Mouse (Mus musculus) CH12.LX (cell line): ENCODE results near the gene Osbp2. TPM values are rescaled to one million over a fixed set of nuclear protein-coding genes. Genes with fewer than 3 reads are reported as not detected.
A peak's percentile ranks its signal among the peaks of the same experiment; 100 is the strongest.

Source experiments
- DNase-seq: peaks from one replicate; pipeline ENCODE4 v3.0.0-alpha.2; 2013; ENCODE audit errors: extremely low read depth
- H3K27ac ChIP-seq: 2 replicates; pipeline ENCODE4 v1.5.1; 2012; ENCODE audit warnings: low read depth, mild to moderate bottlenecking, control low read depth, moderate library complexity; ENCODE audit not compliant: insufficient read depth
- H3K27me3 ChIP-seq: replicated peaks from 2 replicates; pipeline ENCODE3; 2012; ENCODE audit warnings: inconsistent platforms
- H3K36me3 ChIP-seq, 2 experiments: replicated peaks in 1 of 2; 2 replicates each; pipeline versions ENCODE3 to v1.6.1; 2012; ENCODE audit warnings: inconsistent platforms in 1 of 2, low read length in 1 of 2, mild to moderate bottlenecking in 1 of 2, mixed read lengths in 1 of 2, moderate library complexity in 1 of 2; ENCODE audit not compliant: control insufficient read depth in 1 of 2, insufficient read depth in 1 of 2
- H3K4me1 ChIP-seq, 2 experiments: 2 replicates each; pipeline ENCODE4 v1.6.1; 2012; ENCODE audit warnings: inconsistent platforms in 1 of 2, moderate library complexity in 1 of 2; ENCODE audit not compliant: insufficient read depth in 2 of 2, control insufficient read depth in 1 of 2
- H3K4me2 ChIP-seq: 2 replicates; pipeline ENCODE4 v1.6.1; 2012; ENCODE audit warnings: low read depth, mild to moderate bottlenecking, control low read depth; ENCODE audit not compliant: poor library complexity, insufficient read depth, severe bottlenecking
- H3K4me3 ChIP-seq, 3 experiments: fragments of 150-350 bp in 1 of 3; sonication (generic) in 1 of 3; replicated peaks in 1 of 3; 2 replicates each; pipeline versions ENCODE3 to v1.5.1; 2011 to 2012; ENCODE audit warnings: low read depth in 2 of 3, low read length in 2 of 3, mild to moderate bottlenecking in 2 of 3, moderate library complexity in 2 of 3, control low read depth in 1 of 3, improper control_type of control experiment in 1 of 3, inconsistent platforms in 1 of 3, mixed read lengths in 1 of 3; ENCODE audit not compliant: poor library complexity in 1 of 3
- H3K79me2 ChIP-seq: replicated peaks from 2 replicates; pipeline ENCODE4 v1.6.1; 2012; ENCODE audit warnings: mild to moderate bottlenecking, moderate library complexity; ENCODE audit not compliant: control insufficient read depth, poor library complexity, insufficient read depth, severe bottlenecking; ENCODE audit errors: extremely low read depth
- H3K9ac ChIP-seq: 2 replicates; pipeline ENCODE4 v1.6.1; 2012; ENCODE audit warnings: low read depth, mild to moderate bottlenecking, control low read depth, moderate library complexity; ENCODE audit not compliant: insufficient read depth
- H3K9me3 ChIP-seq: replicated peaks from 2 replicates; pipeline ENCODE3; 2012; ENCODE audit warnings: low read length, inconsistent platforms, mixed read lengths
- BHLHE40 ChIP-seq: IDR thresholded peaks from 2 replicates; pipeline ENCODE4 v1.6.1; 2011; ENCODE audit warnings: mild to moderate bottlenecking, low read depth, low read length, improper control_type of control experiment
- CHD1 ChIP-seq: IDR thresholded peaks from 2 replicates; pipeline ENCODE4 v1.6.1; 2012; ENCODE audit warnings: low read depth, low read length, improper control_type of control experiment, inconsistent platforms
- CHD2 ChIP-seq: IDR thresholded peaks from 2 replicates; pipeline ENCODE4 v1.6.1; 2011; ENCODE audit warnings: low read length, improper control_type of control experiment
- CTCF ChIP-seq, 2 experiments: IDR thresholded peaks in 1 of 2; conservative IDR thresholded peaks in 1 of 2; 2 replicates each; pipeline ENCODE4 v1.5.1; 2011 to 2012; ENCODE audit warnings: low read depth in 2 of 2, low read length in 2 of 2, improper control_type of control experiment in 1 of 2, inconsistent platforms in 1 of 2, mild to moderate bottlenecking in 1 of 2, moderate library complexity in 1 of 2
- E2F4 ChIP-seq: IDR thresholded peaks from 2 replicates; pipeline ENCODE4 v1.6.1; 2011; ENCODE audit warnings: low read depth, low read length, improper control_type of control experiment; ENCODE audit not compliant: insufficient replicate concordance
- EP300 ChIP-seq: IDR thresholded peaks from 2 replicates; pipeline ENCODE4 v1.6.1; 2011; ENCODE audit warnings: low read length, improper control_type of control experiment
- ETS1 ChIP-seq: conservative IDR thresholded peaks from 2 replicates; pipeline ENCODE4 v1.6.1; 2012; ENCODE audit warnings: low read depth, mild to moderate bottlenecking, inconsistent platforms, low read length, improper control_type of control experiment, moderate library complexity
- HCFC1 ChIP-seq: IDR thresholded peaks from 2 replicates; pipeline ENCODE4 v1.6.1; 2012; ENCODE audit warnings: low read depth, mild to moderate bottlenecking, inconsistent platforms, low read length, improper control_type of control experiment
- IRF4 ChIP-seq: IDR thresholded peaks from 2 replicates; pipeline ENCODE4 v1.6.1; 2014; ENCODE audit warnings: low read depth, mild to moderate bottlenecking, inconsistent platforms, low read length, improper control_type of control experiment
- JUN ChIP-seq: IDR thresholded peaks from 2 replicates; pipeline ENCODE4 v1.6.1; 2011; ENCODE audit warnings: low read depth, mild to moderate bottlenecking, low read length, improper control_type of control experiment, moderate library complexity; ENCODE audit not compliant: insufficient read depth
- JUND ChIP-seq: conservative IDR thresholded peaks from 2 replicates; pipeline ENCODE4 v1.6.1; 2011; ENCODE audit warnings: low read depth, low read length, improper control_type of control experiment
- KAT2A ChIP-seq: IDR thresholded peaks from 2 replicates; pipeline ENCODE4 v1.6.1; 2012; ENCODE audit warnings: low read length, improper control_type of control experiment, inconsistent platforms; ENCODE audit not compliant: insufficient replicate concordance
- MAFK ChIP-seq: IDR thresholded peaks from 2 replicates; pipeline ENCODE4 v1.6.1; 2011; ENCODE audit warnings: low read length, improper control_type of control experiment; ENCODE audit not compliant: insufficient replicate concordance
- MEF2A ChIP-seq: IDR thresholded peaks from 2 replicates; pipeline ENCODE4 v1.6.1; 2014; ENCODE audit warnings: low read depth, mild to moderate bottlenecking, inconsistent platforms, low read length, improper control_type of control experiment, borderline replicate concordance
- MYC ChIP-seq: IDR thresholded peaks from 2 replicates; pipeline ENCODE4 v1.6.1; 2011; ENCODE audit warnings: low read depth, mild to moderate bottlenecking, improper control_type of control experiment, low read length
- NELFE ChIP-seq: IDR thresholded peaks from 2 replicates; pipeline ENCODE4 v1.6.1; 2011; ENCODE audit warnings: low read depth, low read length, improper control_type of control experiment
- PAX5 ChIP-seq: IDR thresholded peaks from 2 replicates; pipeline ENCODE4 v1.6.1; 2012; ENCODE audit warnings: low read length, inconsistent platforms, mixed read lengths
- POLR2A ChIP-seq: IDR thresholded peaks from 2 replicates; pipeline ENCODE4 v1.6.1; 2011; ENCODE audit warnings: low read depth, mild to moderate bottlenecking, improper control_type of control experiment, low read length
- RCOR1 ChIP-seq: conservative IDR thresholded peaks from 2 replicates; pipeline ENCODE4 v1.6.1; 2012; ENCODE audit warnings: low read depth, mild to moderate bottlenecking, inconsistent platforms, low read length, improper control_type of control experiment
- SMC3 ChIP-seq: IDR thresholded peaks from 2 replicates; pipeline ENCODE4 v1.6.1; 2011; ENCODE audit warnings: low read depth, low read length, improper control_type of control experiment
- TBP ChIP-seq: conservative IDR thresholded peaks from 2 replicates; pipeline ENCODE4 v1.6.1; 2011; ENCODE audit warnings: low read depth, low read length, improper control_type of control experiment
- TCF12 ChIP-seq: IDR thresholded peaks from 2 replicates; pipeline ENCODE4 v1.6.1; 2014; ENCODE audit warnings: low read depth, mild to moderate bottlenecking, inconsistent platforms, low read length, improper control_type of control experiment
- UBTF ChIP-seq: IDR thresholded peaks from 2 replicates; pipeline ENCODE4 v1.6.1; 2012; ENCODE audit warnings: low read depth, mild to moderate bottlenecking, inconsistent platforms, low read length, improper control_type of control experiment, moderate library complexity
- USF1 ChIP-seq: IDR thresholded peaks from 2 replicates; pipeline ENCODE4 v1.6.1; 2014; ENCODE audit warnings: low read depth, mild to moderate bottlenecking, inconsistent platforms, low read length, improper control_type of control experiment
- ZC3H11A ChIP-seq: IDR thresholded peaks from 2 replicates; pipeline ENCODE4 v1.6.1; 2012; ENCODE audit warnings: low read depth, mild to moderate bottlenecking, inconsistent platforms, low read length, improper control_type of control experiment
- ZKSCAN1 ChIP-seq: IDR thresholded peaks from 2 replicates; pipeline ENCODE4 v1.6.1; 2012; ENCODE audit warnings: low read depth, inconsistent platforms, low read length, improper control_type of control experiment, borderline replicate concordance
- ZMIZ1 ChIP-seq: IDR thresholded peaks from 2 replicates; pipeline ENCODE4 v1.6.1; 2012; ENCODE audit warnings: low read depth, mild to moderate bottlenecking, inconsistent platforms, low read length, improper control_type of control experiment
- ZNF384 ChIP-seq: IDR thresholded peaks from 2 replicates; pipeline ENCODE4 v1.6.1; 2012; ENCODE audit warnings: low read depth, low read length, improper control_type of control experiment, inconsistent platforms
- dilution Hi-C: fragments of 300-500 bp; cut with MboI; formaldehyde crosslinking; loops from 2 replicates; pipeline ENCODE4 v1.14.3; 2020; ENCODE audit warnings: low sequenced_read_pairs; ENCODE audit not compliant: extremely low pct_unique_long_range_greater_than_20kb, extremely low pct_ligation_motif_present
- in situ Hi-C: fragments of 300-500 bp; cut with MboI; formaldehyde crosslinking; loops from 3 replicates; pipeline ENCODE4 v1.14.3; 2019; ENCODE audit warnings: low sequenced_read_pairs, low pct_ligation_motif_present, low pct_unique_long_range_greater_than_20kb, mixed read lengths
- polyA plus RNA-seq: library from polyadenylated mRNA; unstranded; fragments of >175 nt; gene quantifications from 2 replicates; pipeline ENCODE4 v1.2.1, GENCODE M21; 2012; ENCODE audit warnings: low read depth; ENCODE audit not compliant: insufficient read length
- total RNA-seq, 2 experiments: library from RNA; depleted of rRNA; stranded (reverse); fragments of 300-350 nt in 1 of 2; fragments of >200 nt in 1 of 2; gene quantifications; 2 replicates each; pipeline ENCODE4 v1.2.3; 2012 to 2014

The Osbp2 gene
- total and polyA plus RNA-seq, 3 experiments, result not detected

- Histone ChIP-seq H3K36me3 (peaks cover 12 to 25% of the 10 kb centered on the region in 2 experiments), H3K4me2 (peak overlapping the region; percentile 69; the same call in 1 of the 2 replicates), H3K27me3 (peaks cover 3% of the 10 kb centered on the region), H3K9ac (peak overlapping the region; percentile 77), H3K27ac (no peak overlapping the region), H3K9me3 (no peaks in the 10 kb centered on the region), H3K4me1 (peaks cover 0 to 23% of the 10 kb centered on the region in 2 experiments; a peak in 2 of 4 replicates), H3K4me3 (peak overlapping the region in 2 of 3 experiments; percentile 57 to 87), H3K79me2 (no peaks in the 10 kb centered on the region)
- DNase-seq, result peak; percentile 67
- in situ Hi-C loops, result no loop called here
- TF ChIP-seq JUN (peak; percentile 7; the same call in 1 of the 2 replicates), NELFE (no peak), UBTF (no peak), CHD2 (no peak), ZMIZ1 (no peak), E2F4 (no peak), RCOR1 (no peak), ZNF384 (no peak), MYC (peak; percentile 5; the same call in 1 of the 2 replicates), USF1 (no peak), POLR2A (no peak), EP300 (peak; percentile 75), SMC3 (no peak), TCF12 (0 out of 2 replicates have a peak, but pooled peaks have one; percentile 40), KAT2A (no peak), CTCF (conservative IDR thresholded peaks at IDR 0.05 in 1 of 2, IDR thresholded peaks at IDR 0.05 in 1 of 2; ENCODE audit: low read depth in 2 of 2, low read length in 2 of 2) (no peak), MEF2A (no peak), PAX5 (no peak), CHD1 (no peak), JUND (peak; percentile 45), MAFK (0 out of 2 replicates have a peak, but pooled peaks have one; percentile 31), ETS1 (peak; percentile 35; the same call in 1 of the 2 replicates), IRF4 (peak; percentile 13; the same call in 1 of the 2 replicates), ZKSCAN1 (no peak), BHLHE40 (peak; percentile 77), ZC3H11A (no peak), HCFC1 (no peak), TBP (no peak)
- dilution Hi-C loops, result no loop called here
Observed at GRCm38 (mm10) chr11:3893970-3894369, 30.3 kb upstream of the Osbp2 start.
